Mouse (Mus musculus): ENCODE results near the gene 1190005I06Rik. TPM values are rescaled to one million over a fixed set of nuclear protein-coding genes. Genes with fewer than 3 reads are reported as not detected.

1190005I06Rik gene
- polyA plus RNA-seq, 1 experiment from 2014 or later, result 2.3 TPM

DNA sequence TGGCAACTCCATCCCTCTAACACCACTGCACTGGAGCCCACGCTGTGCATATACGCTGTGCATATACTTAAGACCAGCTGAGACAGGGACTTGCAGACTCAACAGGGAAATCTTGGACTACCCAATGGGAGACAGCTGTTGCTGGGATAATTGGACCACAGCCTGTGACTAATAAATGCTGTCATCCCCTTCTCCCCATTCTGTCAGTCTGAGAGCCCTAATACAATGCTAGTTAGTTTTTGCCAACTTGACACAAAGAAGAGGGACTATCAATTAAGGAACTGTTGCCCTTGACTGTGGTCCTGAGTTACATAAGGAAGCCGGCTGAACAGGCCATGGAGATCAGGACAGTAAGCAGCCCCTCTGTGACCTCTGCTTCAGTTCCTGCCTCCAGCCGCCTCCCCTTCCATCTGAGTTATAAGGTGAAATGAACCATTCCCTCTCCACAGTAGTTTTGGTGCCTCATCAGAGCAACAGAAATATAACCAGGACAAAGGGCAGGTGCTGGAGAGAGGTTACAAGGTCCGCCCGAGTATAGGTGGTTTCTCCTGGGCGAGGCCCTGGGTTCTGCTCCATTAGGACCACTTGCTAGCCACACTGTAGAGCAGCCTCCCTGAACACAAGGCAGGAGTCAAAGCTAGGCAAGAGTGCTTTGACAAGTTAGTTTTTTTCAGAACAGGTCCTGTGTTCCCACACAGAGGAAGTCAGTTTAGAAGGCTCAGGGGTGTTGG lies 9.1 kb upstream of the 1190005I06Rik start:
- Histone ChIP-seq H3K36me3 (ENCODE audit: control insufficient read depth, insufficient read depth, low read length) (peaks cover 3% of the 10 kb centered on the region; the same call in 1 of the 2 replicates), H3K9me3 (ENCODE audit: control insufficient read depth, low read length) (no peaks in the 10 kb centered on the region), H3K9ac (ENCODE audit: low read length) (no peak overlapping the region), H3K4me3 (ENCODE audit: low read depth, low read length) (no peak overlapping the region), H3K4me2 (ENCODE audit: low read depth, low read length, severe bottlenecking) (no peak overlapping the region), H3K27ac (ENCODE audit: low read depth, low read length) (no peak overlapping the region), H3K4me1 (replicated peaks; ENCODE audit: control insufficient read depth, insufficient read depth, low read length) (no peaks in the 10 kb centered on the region), H3K27me3 (ENCODE audit: control insufficient read depth, insufficient read depth, low read length) (no peaks in the 10 kb centered on the region)
- no peak for DNase-seq (ENCODE audit: low spot score)
- WGBS, result 91% methylated on average over 7 of the region's 7 CpGs
- ATAC-seq (replicated peaks; ENCODE audit: low FRiP score), result no peak

DNA sequence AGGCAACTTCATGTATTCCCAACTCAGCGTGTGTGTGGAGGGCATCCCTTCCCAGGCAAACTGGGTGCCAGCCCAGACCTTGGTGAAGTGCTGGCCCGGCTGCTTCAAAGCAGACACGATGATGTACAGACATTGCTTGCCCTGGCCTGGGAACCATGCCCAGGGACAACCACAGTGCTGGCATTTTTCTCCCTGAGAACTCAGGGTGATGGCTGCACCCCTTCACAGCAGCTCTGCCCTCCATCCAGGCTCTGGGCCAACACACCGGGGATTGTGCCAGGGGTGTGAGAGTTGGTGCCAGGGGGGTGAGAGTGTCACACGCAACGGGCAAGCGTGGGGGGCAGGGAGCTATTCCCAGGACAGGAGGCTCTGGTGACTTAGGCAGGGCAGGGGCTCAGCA lies 2.8 kb downstream of the 1190005I06Rik start:
- no peak overlapping the region for H3K4me3 ChIP-seq (ENCODE audit: low read depth, low read length)
- H3K36me3 ChIP-seq (ENCODE audit: control insufficient read depth, insufficient read depth, low read length), result no peaks in the 10 kb centered on the region
- no peak overlapping the region for H3K9ac ChIP-seq (ENCODE audit: low read length)
- WGBS, result 93% methylated on average over 7 of the region's 7 CpGs
- ATAC-seq (replicated peaks; ENCODE audit: low FRiP score), result no peak
- no peak for DNase-seq (ENCODE audit: low spot score)
- H3K4me1 ChIP-seq (replicated peaks; ENCODE audit: control insufficient read depth, insufficient read depth, low read length), result no peaks in the 10 kb centered on the region
- H3K27me3 ChIP-seq (ENCODE audit: control insufficient read depth, insufficient read depth, low read length), result no peaks in the 10 kb centered on the region
- H3K27ac ChIP-seq (ENCODE audit: low read depth, low read length), result no peak overlapping the region
- no peaks in the 10 kb centered on the region for H3K9me3 ChIP-seq (ENCODE audit: control insufficient read depth, low read length)
- H3K4me2 ChIP-seq (ENCODE audit: low read depth, low read length, severe bottlenecking), result no peak overlapping the region

DNA sequence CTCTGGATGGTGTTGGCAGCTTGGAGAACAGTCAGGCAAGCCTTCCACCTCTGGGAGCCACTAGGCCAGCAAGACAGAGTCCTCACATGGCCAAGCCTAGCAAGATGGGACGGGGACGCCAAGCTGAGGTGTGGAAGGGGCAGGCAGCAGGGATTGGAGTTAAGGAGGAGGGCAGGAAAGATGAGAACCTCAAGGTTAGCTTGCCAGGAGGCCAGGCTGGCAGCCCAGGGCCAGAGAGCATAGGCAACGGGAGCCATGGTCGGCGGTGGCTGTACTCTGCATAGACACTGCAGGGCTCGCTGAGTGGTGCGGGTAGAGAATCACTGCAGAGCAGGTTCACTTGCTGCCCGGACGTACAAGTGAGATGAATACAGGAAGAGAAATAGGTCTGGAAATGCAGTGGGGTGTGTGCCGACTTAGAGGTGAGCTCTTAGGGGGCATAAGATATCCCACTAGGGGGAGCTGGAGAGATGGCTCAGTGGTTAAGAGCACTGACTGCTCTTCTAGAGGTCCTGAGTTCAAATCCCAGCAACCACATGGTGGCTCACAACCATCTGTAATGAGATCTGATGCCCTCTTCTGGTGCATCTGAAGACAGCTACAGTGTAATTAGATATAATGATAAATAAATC lies 5.3 kb downstream of the 1190005I06Rik start:
- H3K9ac ChIP-seq (ENCODE audit: low read length), result no peak overlapping the region
- H3K27ac ChIP-seq (ENCODE audit: low read depth, low read length), result no peak overlapping the region
- H3K4me1 ChIP-seq (replicated peaks; ENCODE audit: control insufficient read depth, insufficient read depth, low read length), result no peaks in the 10 kb centered on the region
- H3K9me3 ChIP-seq (ENCODE audit: control insufficient read depth, low read length), result no peaks in the 10 kb centered on the region
- no peak overlapping the region for H3K4me3 ChIP-seq (ENCODE audit: low read depth, low read length)
- WGBS, result 70% methylated on average over 10 of the region's 10 CpGs
- no peaks in the 10 kb centered on the region for H3K27me3 ChIP-seq (ENCODE audit: control insufficient read depth, insufficient read depth, low read length)
- no peak for DNase-seq (ENCODE audit: low spot score)
- H3K36me3 ChIP-seq (ENCODE audit: control insufficient read depth, insufficient read depth, low read length), result no peaks in the 10 kb centered on the region
- ATAC-seq (replicated peaks; ENCODE audit: low FRiP score), result no peak
- no peak overlapping the region for H3K4me2 ChIP-seq (ENCODE audit: low read depth, low read length, severe bottlenecking)

DNA sequence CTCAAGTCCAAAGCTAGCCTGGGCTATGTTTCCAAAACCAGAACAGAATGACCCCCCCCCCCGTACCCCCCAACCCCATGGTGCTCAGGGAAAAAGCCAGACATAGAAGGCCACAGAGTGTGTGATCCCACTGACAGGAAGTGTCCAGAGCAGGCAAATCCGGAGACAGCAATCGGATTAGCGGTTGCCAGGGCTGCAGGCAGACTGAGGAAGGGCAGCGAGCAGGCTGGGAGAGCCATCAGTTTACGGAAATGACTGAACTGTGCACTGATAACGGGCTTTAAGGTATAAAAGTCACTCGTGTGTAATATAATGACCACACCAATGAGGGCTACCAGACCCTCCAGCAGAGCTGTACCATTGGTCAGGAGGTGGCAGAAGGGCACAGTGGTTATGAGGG lies 6.2 kb downstream of the 1190005I06Rik start:
- Histone ChIP-seq H3K4me3 (ENCODE audit: low read depth, low read length) (no peak overlapping the region), H3K36me3 (ENCODE audit: control insufficient read depth, insufficient read depth, low read length) (no peaks in the 10 kb centered on the region), H3K27me3 (ENCODE audit: control insufficient read depth, insufficient read depth, low read length) (no peaks in the 10 kb centered on the region), H3K27ac (ENCODE audit: low read depth, low read length) (no peak overlapping the region), H3K9ac (ENCODE audit: low read length) (no peak overlapping the region), H3K4me2 (ENCODE audit: low read depth, low read length, severe bottlenecking) (no peak overlapping the region), H3K4me1 (replicated peaks; ENCODE audit: control insufficient read depth, insufficient read depth, low read length) (no peaks in the 10 kb centered on the region), H3K9me3 (ENCODE audit: control insufficient read depth, low read length) (no peaks in the 10 kb centered on the region)
- DNase-seq (ENCODE audit: low spot score), result no peak
- no peak for ATAC-seq (replicated peaks; ENCODE audit: low FRiP score)
- 27% methylated on average over 8 of the region's 8 CpGs for WGBS

DNA sequence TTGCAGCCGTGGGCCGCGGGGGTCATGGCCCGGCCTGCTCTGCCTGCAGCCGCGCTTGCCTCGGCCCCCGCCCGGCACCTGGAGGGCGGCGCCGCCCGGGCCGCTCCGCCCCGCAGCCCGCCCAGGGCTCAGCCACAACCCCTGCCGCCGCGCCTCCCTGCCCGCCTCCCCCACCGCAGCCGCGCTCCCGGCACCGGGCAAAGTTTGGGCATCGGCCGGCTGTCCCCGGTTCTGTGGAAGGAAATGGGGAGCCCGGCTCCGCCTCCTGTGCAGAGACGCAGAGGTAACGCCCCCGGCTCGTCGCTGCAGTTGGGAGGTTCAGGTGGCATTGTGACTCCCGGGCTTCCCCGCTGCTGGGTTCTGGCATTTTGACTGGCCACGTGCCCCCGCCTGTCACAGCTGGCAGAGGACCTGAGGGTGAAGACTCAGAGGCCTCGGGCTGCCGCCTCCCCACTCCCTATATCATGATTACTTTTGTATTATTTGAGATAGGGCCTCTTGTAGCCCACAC lies 13.0 kb downstream of the 1190005I06Rik start:
- Histone ChIP-seq H3K4me2 (ENCODE audit: low read depth, low read length, severe bottlenecking) (peak overlapping the region; percentile 95), H3K9ac (ENCODE audit: low read length) (peak overlapping the region; percentile 43), H3K4me1 (replicated peaks; ENCODE audit: control insufficient read depth, insufficient read depth, low read length) (peaks cover 9% of the 10 kb centered on the region; the same call in 1 of the 2 replicates), H3K27ac (ENCODE audit: low read depth, low read length) (no peak overlapping the region), H3K27me3 (ENCODE audit: control insufficient read depth, insufficient read depth, low read length) (peaks cover 23% of the 10 kb centered on the region), H3K36me3 (ENCODE audit: control insufficient read depth, insufficient read depth, low read length) (no peaks in the 10 kb centered on the region), H3K9me3 (ENCODE audit: control insufficient read depth, low read length) (no peaks in the 10 kb centered on the region), H3K4me3 (ENCODE audit: low read depth, low read length) (peak overlapping the region; percentile 50)
- peak; percentile 71 for DNase-seq (ENCODE audit: low spot score)
- 1% methylated on average over 34 of the region's 42 CpGs for WGBS
- ATAC-seq (replicated peaks; ENCODE audit: low FRiP score), result peak; percentile 33; the same call in 1 of the 2 replicates

DNA sequence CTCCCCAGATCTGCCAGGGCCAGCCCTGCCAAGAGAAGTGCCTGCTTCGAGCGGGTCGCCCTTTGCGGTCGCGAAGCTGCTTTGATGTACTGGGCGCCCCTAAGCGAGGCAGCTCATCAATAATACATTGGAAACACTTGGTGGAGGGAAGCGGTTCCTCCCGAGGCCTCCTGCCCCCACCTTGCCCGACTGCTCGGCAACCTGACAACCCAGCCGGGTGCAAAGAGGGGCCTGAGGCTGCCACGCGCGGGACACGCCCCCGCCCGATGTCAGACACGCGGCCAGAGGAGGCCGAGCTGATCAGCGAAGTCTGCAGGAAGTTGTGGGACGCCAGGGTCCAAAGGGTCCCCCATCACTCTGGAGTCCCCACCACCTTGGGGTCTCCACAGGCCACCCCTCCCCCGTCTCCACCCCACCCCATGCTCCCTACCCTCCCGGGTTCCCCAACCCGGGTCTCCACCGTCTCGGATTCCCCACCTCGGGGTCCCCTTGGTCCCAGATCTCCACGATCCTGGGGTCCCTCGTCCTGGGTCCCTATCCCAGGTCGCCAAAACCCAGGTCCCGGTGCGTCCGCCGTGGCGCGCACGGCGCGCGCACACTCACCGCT lies 13.7 kb downstream of the 1190005I06Rik start:
- H3K27me3 ChIP-seq (ENCODE audit: control insufficient read depth, insufficient read depth, low read length), result peaks cover 23% of the 10 kb centered on the region
- DNase-seq (ENCODE audit: low spot score) (peak; percentile 67), ATAC-seq (replicated peaks; ENCODE audit: low FRiP score) (0 out of 2 replicates have a peak, but pooled peaks have one; percentile 5)
- WGBS, result under 1% methylated on average over 44 of the region's 44 CpGs
- no peaks in the 10 kb centered on the region for H3K9me3 ChIP-seq (ENCODE audit: control insufficient read depth, low read length)
- peaks cover 9% of the 10 kb centered on the region; the same call in 1 of the 2 replicates for H3K4me1 ChIP-seq (replicated peaks; ENCODE audit: control insufficient read depth, insufficient read depth, low read length)
- H3K9ac ChIP-seq (ENCODE audit: low read length), result peak overlapping the region; percentile 43
- H3K36me3 ChIP-seq (ENCODE audit: control insufficient read depth, insufficient read depth, low read length), result no peaks in the 10 kb centered on the region
- peak overlapping the region; percentile 50 for H3K4me3 ChIP-seq (ENCODE audit: low read depth, low read length)
- H3K4me2 ChIP-seq (ENCODE audit: low read depth, low read length, severe bottlenecking), result peak overlapping the region; percentile 95
- no peak overlapping the region for H3K27ac ChIP-seq (ENCODE audit: low read depth, low read length)

DNA sequence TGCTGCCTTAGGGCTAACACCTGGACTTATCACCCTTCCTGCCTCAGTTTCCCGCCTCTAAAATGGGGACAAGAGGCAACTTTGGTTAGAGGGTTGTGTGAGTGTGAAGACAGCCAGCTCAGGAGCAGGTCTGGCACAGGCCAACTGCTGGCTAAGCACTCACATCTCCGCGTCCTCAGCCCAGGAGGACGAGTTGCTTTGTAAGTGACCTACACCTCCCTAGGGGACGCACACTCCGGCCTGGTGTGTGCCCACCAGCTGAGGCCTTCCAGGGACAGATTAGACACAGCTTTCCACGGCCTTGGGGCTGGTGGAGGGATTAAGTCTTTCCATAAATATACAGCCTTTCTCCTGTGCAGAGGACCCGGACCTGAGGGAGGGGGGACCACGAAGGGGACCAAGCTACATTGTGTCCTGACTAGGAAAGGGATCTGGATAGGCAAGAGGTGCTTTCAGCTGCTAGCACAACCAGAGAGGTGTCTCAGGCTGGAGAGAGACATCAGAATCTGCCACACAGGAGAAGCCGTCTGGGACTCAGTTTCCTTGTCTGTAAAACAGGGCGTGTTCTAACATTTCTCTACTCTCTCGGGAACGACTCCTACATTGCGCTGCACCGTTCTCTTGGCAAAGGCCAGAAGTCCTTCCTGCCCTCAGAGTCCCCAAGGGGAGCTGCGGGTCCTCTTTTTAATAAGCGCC lies 14.3 kb downstream of the 1190005I06Rik start:
- Histone ChIP-seq H3K27me3 (ENCODE audit: control insufficient read depth, insufficient read depth, low read length) (peaks cover 23% of the 10 kb centered on the region), H3K9me3 (ENCODE audit: control insufficient read depth, low read length) (no peaks in the 10 kb centered on the region), H3K4me1 (replicated peaks; ENCODE audit: control insufficient read depth, insufficient read depth, low read length) (peaks cover 9% of the 10 kb centered on the region; the same call in 1 of the 2 replicates), H3K9ac (ENCODE audit: low read length) (no peak overlapping the region), H3K4me3 (ENCODE audit: low read depth, low read length) (peak overlapping the region; percentile 50; the same call in 1 of the 2 replicates), H3K36me3 (ENCODE audit: control insufficient read depth, insufficient read depth, low read length) (no peaks in the 10 kb centered on the region), H3K4me2 (ENCODE audit: low read depth, low read length, severe bottlenecking) (peak overlapping the region; percentile 95), H3K27ac (ENCODE audit: low read depth, low read length) (no peak overlapping the region)
- DNase-seq (ENCODE audit: low spot score) (no peak), ATAC-seq (replicated peaks; ENCODE audit: low FRiP score) (no peak)
- WGBS, result 27% methylated on average over 17 of the region's 17 CpGs
